Mouse (Mus musculus): ENCODE data around the gene Gfra1. TPM values are rescaled to one million over a fixed set of nuclear protein-coding genes. Genes with fewer than 3 reads are reported as not detected.

Gene Gfra1
- polyA plus RNA-seq, 1 experiment, result 44.8 TPM

- DNase-seq (ENCODE audit: low read depth), result no peak
- TF ChIP-seq POLR2A (IDR thresholded peaks at IDR 0.05; ENCODE audit: borderline replicate concordance, extremely low read depth, insufficient read depth, insufficient read length, poor library complexity, severe bottlenecking), result no peak
- no peak for TF ChIP-seq CTCF (IDR thresholded peaks at IDR 0.05; ENCODE audit: borderline replicate concordance, extremely low read depth, insufficient read depth, insufficient read length)
Measured at GRCm38 (mm10) chr19:58315681-58316080, 140.0 kb downstream of the Gfra1 start.

GRCm38 (mm10) chr19:58314631-58315030 is 141.1 kb downstream of the Gfra1 start:
- TF ChIP-seq CTCF (IDR thresholded peaks at IDR 0.05; ENCODE audit: borderline replicate concordance, extremely low read depth, insufficient read depth, insufficient read length) (no peak), POLR2A (IDR thresholded peaks at IDR 0.05; ENCODE audit: borderline replicate concordance, extremely low read depth, insufficient read depth, insufficient read length, poor library complexity, severe bottlenecking) (no peak)
- no peak for DNase-seq (ENCODE audit: low read depth)

GRCm38 (mm10) chr19:58313785-58314184 is 141.9 kb downstream of the Gfra1 start:
- DNase-seq (ENCODE audit: low read depth), result no peak
- peak; percentile 48; the same call in 1 of the 2 replicates for TF ChIP-seq CTCF (IDR thresholded peaks at IDR 0.05; ENCODE audit: borderline replicate concordance, extremely low read depth, insufficient read depth, insufficient read length)
- TF ChIP-seq POLR2A (IDR thresholded peaks at IDR 0.05; ENCODE audit: borderline replicate concordance, extremely low read depth, insufficient read depth, insufficient read length, poor library complexity, severe bottlenecking), result no peak

- TF ChIP-seq CTCF (IDR thresholded peaks at IDR 0.05; ENCODE audit: borderline replicate concordance, extremely low read depth, insufficient read depth, insufficient read length), result no peak
- TF ChIP-seq POLR2A (IDR thresholded peaks at IDR 0.05; ENCODE audit: borderline replicate concordance, extremely low read depth, insufficient read depth, insufficient read length, poor library complexity, severe bottlenecking), result no peak
- DNase-seq (ENCODE audit: low read depth), result no peak
Measured at GRCm38 (mm10) chr19:58312492-58312891, 143.2 kb downstream of the Gfra1 start.

GRCm38 (mm10) chr19:58310334-58311315 is 145.1 kb downstream of the Gfra1 start:
- peak; percentile 71 for DNase-seq (ENCODE audit: low read depth)
- no peak for TF ChIP-seq POLR2A (IDR thresholded peaks at IDR 0.05; ENCODE audit: borderline replicate concordance, extremely low read depth, insufficient read depth, insufficient read length, poor library complexity, severe bottlenecking)
- no peak for TF ChIP-seq CTCF (IDR thresholded peaks at IDR 0.05; ENCODE audit: borderline replicate concordance, extremely low read depth, insufficient read depth, insufficient read length)

- peak; percentile 67 for DNase-seq (ENCODE audit: low read depth)
- no peak for TF ChIP-seq POLR2A (IDR thresholded peaks at IDR 0.05; ENCODE audit: borderline replicate concordance, extremely low read depth, insufficient read depth, insufficient read length, poor library complexity, severe bottlenecking)
- no peak for TF ChIP-seq CTCF (IDR thresholded peaks at IDR 0.05; ENCODE audit: borderline replicate concordance, extremely low read depth, insufficient read depth, insufficient read length)
Measured at GRCm38 (mm10) chr19:58309620-58310275, 146.0 kb downstream of the Gfra1 start.

- TF ChIP-seq POLR2A (IDR thresholded peaks at IDR 0.05; ENCODE audit: borderline replicate concordance, extremely low read depth, insufficient read depth, insufficient read length, poor library complexity, severe bottlenecking) (no peak), CTCF (IDR thresholded peaks at IDR 0.05; ENCODE audit: borderline replicate concordance, extremely low read depth, insufficient read depth, insufficient read length) (no peak)
- DNase-seq (ENCODE audit: low read depth), result no peak
Measured at GRCm38 (mm10) chr19:58301105-58301504, 154.6 kb downstream of the Gfra1 start.

- TF ChIP-seq POLR2A (IDR thresholded peaks at IDR 0.05; ENCODE audit: borderline replicate concordance, extremely low read depth, insufficient read depth, insufficient read length, poor library complexity, severe bottlenecking) (no peak), CTCF (IDR thresholded peaks at IDR 0.05; ENCODE audit: borderline replicate concordance, extremely low read depth, insufficient read depth, insufficient read length) (no peak)
- DNase-seq (ENCODE audit: low read depth), result no peak
Measured at GRCm38 (mm10) chr19:58297926-58298325, 157.8 kb downstream of the Gfra1 start.

GRCm38 (mm10) chr19:58296842-58297190 is 158.9 kb downstream of the Gfra1 start:
- TF ChIP-seq POLR2A (IDR thresholded peaks at IDR 0.05; ENCODE audit: borderline replicate concordance, extremely low read depth, insufficient read depth, insufficient read length, poor library complexity, severe bottlenecking) (no peak), CTCF (IDR thresholded peaks at IDR 0.05; ENCODE audit: borderline replicate concordance, extremely low read depth, insufficient read depth, insufficient read length) (no peak)
- DNase-seq (ENCODE audit: low read depth), result peak; percentile 39

- no peak for TF ChIP-seq CTCF (IDR thresholded peaks at IDR 0.05; ENCODE audit: borderline replicate concordance, extremely low read depth, insufficient read depth, insufficient read length)
- no peak for DNase-seq (ENCODE audit: low read depth)
Measured at GRCm38 (mm10) chr19:58295986-58296841, 159.5 kb downstream of the Gfra1 start.

GRCm38 (mm10) chr19:58288145-58288544 is 167.6 kb downstream of the Gfra1 start:
- no peak for DNase-seq (ENCODE audit: low read depth)
- TF ChIP-seq CTCF (IDR thresholded peaks at IDR 0.05; ENCODE audit: borderline replicate concordance, extremely low read depth, insufficient read depth, insufficient read length) (no peak), POLR2A (IDR thresholded peaks at IDR 0.05; ENCODE audit: borderline replicate concordance, extremely low read depth, insufficient read depth, insufficient read length, poor library complexity, severe bottlenecking) (no peak)

Data from brain, embryonic 14.5 days (tissue).